Mouse (Mus musculus): ENCODE data around the gene Olfr1416. TPM values are rescaled to one million over a fixed set of nuclear protein-coding genes. Genes with fewer than 3 reads are reported as not detected.

The Olfr1416 gene
- polyA plus RNA-seq (2015; fragmentation: Nextera tagmentation; extraction: Ambion mirVana), result not detected in 2 replicates

GRCm38 (mm10) chr1:92485013-92485412 lies at the start of gene Olfr1416:
Gene Olfr1416, minus strand, starts transcription at chr1:92485113.

GRCm38 (mm10) chr1:92518561-92518960 lies 33.6 kb upstream of the Olfr1416 start, which contains the start of gene Olfr1414:
Gene Olfr1414, minus strand, starts transcription at chr1:92518661.

GRCm38 (mm10) chr1:92496001-92496400 lies 11.1 kb upstream of the Olfr1416 start, which contains the start of gene Olfr1415:
Gene Olfr1415, minus strand, starts transcription at chr1:92496101.

GRCm38 (mm10) chr1:92473165-92474041 lies 11.5 kb downstream of the Olfr1416 start, which contains the start of gene Ndufa10:
Gene Ndufa10, minus strand, starts transcription at chr1:92473860.

Other genes starting within 250 kb of the Olfr1416 start
- 167 and 169 TPM in 2 replicates for gene Ndufa10, start 11.3 kb downstream of the Olfr1416 start, polyA plus RNA-seq (2015; fragmentation: Nextera tagmentation; extraction: Ambion mirVana)
- not detected in 2 replicates for gene Olfr1415, start 11.0 kb upstream of the Olfr1416 start, polyA plus RNA-seq (2015; fragmentation: Nextera tagmentation; extraction: Ambion mirVana)
- gene Olfr1414, start 33.5 kb upstream of the Olfr1416 start, polyA plus RNA-seq (2015; fragmentation: Nextera tagmentation; extraction: Ambion mirVana), result 0.15 TPM in 1 of 2 replicates, not detected in the other
- not detected in 2 replicates for gene Olfr1413, start 86.2 kb upstream of the Olfr1416 start, polyA plus RNA-seq (2015; fragmentation: Nextera tagmentation; extraction: Ambion mirVana)
- not detected in 2 replicates for gene Olfr1412, start 100.7 kb upstream of the Olfr1416 start, polyA plus RNA-seq (2015; fragmentation: Nextera tagmentation; extraction: Ambion mirVana)
- gene Olfr1411, start 109.3 kb upstream of the Olfr1416 start, polyA plus RNA-seq (2015; fragmentation: Nextera tagmentation; extraction: Ambion mirVana), result not detected in 2 replicates
- gene Olfr1410, start 120.7 kb upstream of the Olfr1416 start, polyA plus RNA-seq (2015; fragmentation: Nextera tagmentation; extraction: Ambion mirVana), result not detected in 2 replicates
- not detected in 2 replicates for gene Olfr12, start 132.7 kb upstream of the Olfr1416 start, polyA plus RNA-seq (2015; fragmentation: Nextera tagmentation; extraction: Ambion mirVana)
- 286 and 318 TPM in 2 replicates for gene Cops9, start 156.9 kb upstream of the Olfr1416 start, polyA plus RNA-seq (2015; fragmentation: Nextera tagmentation; extraction: Ambion mirVana)
- 0.55 and 0.67 TPM in 2 replicates for gene Otos, start 163.7 kb upstream of the Olfr1416 start, polyA plus RNA-seq (2015; fragmentation: Nextera tagmentation; extraction: Ambion mirVana)

Data from spleen, postnatal 0 days (tissue).